Mouse (Mus musculus) E14TG2a.4 (cell line): ENCODE measurements around the gene Ptprt.

Experiments
- CTCF ChIP-seq: conservative IDR thresholded peaks from 2 replicates; pipeline ENCODE4 v1.5.1; 2014; ENCODE audit warnings: low read length
- POU5F1 ChIP-seq: IDR thresholded peaks from 2 replicates; pipeline ENCODE4 v1.6.1; 2014; ENCODE audit warnings: low read length, borderline replicate concordance

GRCm38 (mm10) chr2:162251272-162251671, 409.7 kb downstream of the Ptprt start:
- no peak for TF ChIP-seq CTCF
- no peak for TF ChIP-seq POU5F1
